Mouse (Mus musculus) ES-E14 (cell line): ENCODE measurements at regions not wholly inside any gene's neighbourhood (a gene's known extent, or its start where the extent isn't known, plus 50 kb on each side); places are given as distances from the start of the nearest gene placed in this dataset.

Experiments used
- HCFC1 ChIP-seq: IDR thresholded peaks from 2 replicates; pipeline ENCODE4 v1.6.1; 2012; ENCODE audit warnings: low read length, inconsistent platforms, borderline replicate concordance; ENCODE audit not compliant: insufficient read depth
- ZC3H11A ChIP-seq: IDR thresholded peaks from 2 replicates; pipeline ENCODE4 v1.6.1; 2012; ENCODE audit warnings: low read depth, mild to moderate bottlenecking, inconsistent platforms, low read length, borderline replicate concordance

GRCm38 (mm10) chr1:128781871-128782270, 189.8 kb upstream of the Cxcr4 start:
- TF ChIP-seq ZC3H11A, result no peak
- no peak for TF ChIP-seq HCFC1
